Mouse (Mus musculus): ENCODE results near the gene Calm5. TPM values are rescaled to one million over a fixed set of nuclear protein-coding genes. Genes with fewer than 3 reads are reported as not detected.
"Not testable (repeated sequence)": the region's sequence is repeated elsewhere in the genome, so short reads cannot be mapped to it uniquely, and the experiment has no call there.

The Calm5 gene
- polyA plus RNA-seq, 1 experiment from 2014 or later, result not detected

GRCm38 (mm10) chr13:3831546-3831945, 22.4 kb upstream of the Calm5 start:
- no peaks in the 10 kb centered on the region for H3K9me3 ChIP-seq (replicated peaks; ENCODE audit: control insufficient read depth, low read length)
- H3K4me2 ChIP-seq (ENCODE audit: low read depth, low read length), result no peak overlapping the region
- H3K4me1 ChIP-seq (ENCODE audit: control insufficient read depth, insufficient read depth, low read length), result no peaks in the 10 kb centered on the region
- ATAC-seq (ENCODE audit: insufficient read depth, low FRiP score), result peak; percentile 64; the same call in 1 of the 2 replicates
- no peaks in the 10 kb centered on the region for H3K36me3 ChIP-seq (ENCODE audit: control insufficient read depth, insufficient read depth, low read length)
- no peak overlapping the region for H3K4me3 ChIP-seq (replicated peaks; ENCODE audit: low read length)
- no peaks in the 10 kb centered on the region for H3K27me3 ChIP-seq (ENCODE audit: control insufficient read depth, insufficient read depth, low read length)
- peak overlapping the region; percentile 84 for H3K27ac ChIP-seq (ENCODE audit: low read length)
- H3K9ac ChIP-seq (ENCODE audit: low read length), result no peak overlapping the region
- 66% methylated on average over 5 of the region's 5 CpGs for WGBS

DNA sequence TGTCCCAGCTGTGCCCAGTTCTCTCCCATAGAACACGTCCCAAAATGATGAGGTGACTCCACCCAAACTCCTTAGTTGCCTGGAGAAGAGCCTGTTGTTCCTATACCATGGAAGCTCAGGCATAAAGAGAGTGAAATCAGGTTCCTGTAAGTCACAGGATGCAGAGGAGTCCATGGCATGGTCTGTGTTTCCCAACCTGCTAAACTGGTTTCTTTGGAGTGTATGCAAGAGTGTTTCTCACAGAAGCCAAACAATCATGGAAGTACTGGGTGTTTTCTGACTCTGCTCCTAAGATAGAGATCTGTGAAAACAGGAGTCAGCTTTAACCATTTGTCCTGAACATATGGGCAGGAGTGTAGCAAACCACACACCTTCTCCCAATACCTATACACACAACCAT, 22.0 kb upstream of the Calm5 start:
- Histone ChIP-seq H3K4me1 (ENCODE audit: control insufficient read depth, insufficient read depth, low read length) (no peaks in the 10 kb centered on the region), H3K9ac (ENCODE audit: low read length) (no peak overlapping the region), H3K36me3 (ENCODE audit: control insufficient read depth, insufficient read depth, low read length) (no peaks in the 10 kb centered on the region), H3K4me3 (replicated peaks; ENCODE audit: low read length) (no peak overlapping the region), H3K27ac (ENCODE audit: low read length) (peak overlapping the region; percentile 84), H3K9me3 (replicated peaks; ENCODE audit: control insufficient read depth, low read length) (no peaks in the 10 kb centered on the region), H3K4me2 (ENCODE audit: low read depth, low read length) (no peak overlapping the region), H3K27me3 (ENCODE audit: control insufficient read depth, insufficient read depth, low read length) (no peaks in the 10 kb centered on the region)
- 72% methylated on average over 1 of the region's 1 CpGs for WGBS
- peak; percentile 74; the same call in 1 of the 2 replicates for ATAC-seq (ENCODE audit: insufficient read depth, low FRiP score)

GRCm38 (mm10) chr13:3832450-3832849, 21.5 kb upstream of the Calm5 start:
- Histone ChIP-seq H3K9me3 (replicated peaks; ENCODE audit: control insufficient read depth, low read length) (no peaks in the 10 kb centered on the region), H3K4me3 (replicated peaks; ENCODE audit: low read length) (no peak overlapping the region), H3K27ac (ENCODE audit: low read length) (peak overlapping the region; percentile 84), H3K4me2 (ENCODE audit: low read depth, low read length) (no peak overlapping the region), H3K4me1 (ENCODE audit: control insufficient read depth, insufficient read depth, low read length) (no peaks in the 10 kb centered on the region), H3K27me3 (ENCODE audit: control insufficient read depth, insufficient read depth, low read length) (no peaks in the 10 kb centered on the region), H3K9ac (ENCODE audit: low read length) (no peak overlapping the region), H3K36me3 (ENCODE audit: control insufficient read depth, insufficient read depth, low read length) (no peaks in the 10 kb centered on the region)
- 28% methylated on average over 2 of the region's 2 CpGs for WGBS
- ATAC-seq (ENCODE audit: insufficient read depth, low FRiP score), result no peak

- not testable (repeated sequence) for ATAC-seq (ENCODE audit: insufficient read depth, low FRiP score); H3K4me3 ChIP-seq (replicated peaks; ENCODE audit: low read length); H3K27me3 ChIP-seq (ENCODE audit: control insufficient read depth, insufficient read depth, low read length); H3K4me2 ChIP-seq (ENCODE audit: low read depth, low read length); H3K36me3 ChIP-seq (ENCODE audit: control insufficient read depth, insufficient read depth, low read length); H3K9me3 ChIP-seq (replicated peaks; ENCODE audit: control insufficient read depth, low read length); H3K4me1 ChIP-seq (ENCODE audit: control insufficient read depth, insufficient read depth, low read length); H3K27ac ChIP-seq (ENCODE audit: low read length); H3K9ac ChIP-seq (ENCODE audit: low read length)
Measured at GRCm38 (mm10) chr13:3833644-3834043, 20.3 kb upstream of the Calm5 start.

DNA sequence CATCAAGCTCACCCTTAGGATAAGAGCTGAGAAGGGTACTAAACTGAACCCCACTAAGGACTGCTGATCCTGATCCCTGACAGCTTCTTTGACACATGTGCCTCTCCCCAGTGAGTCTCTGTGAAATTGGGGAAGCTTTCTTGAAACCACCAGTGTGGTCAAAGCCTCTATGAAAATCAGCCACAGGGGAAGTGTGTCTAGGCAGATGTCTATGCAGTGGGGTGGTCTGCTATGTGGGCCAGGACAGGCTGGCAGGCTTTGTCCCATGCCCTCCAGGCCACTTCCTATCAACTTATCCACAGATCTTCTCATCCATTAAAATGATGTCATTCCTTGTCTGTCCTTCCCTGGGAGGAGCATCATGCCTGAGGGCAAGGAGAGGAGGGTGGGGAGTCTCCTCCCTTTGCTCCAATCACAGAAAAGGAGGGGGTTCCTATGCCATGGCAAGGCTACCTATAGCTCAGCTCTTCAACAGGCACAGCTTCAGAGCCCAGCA, 16.6 kb upstream of the Calm5 start, which contains the start of gene Calm4:
Gene Calm4, plus strand, starts transcription at position 446 of the 496 bp plus-strand sequence.
- H3K36me3 ChIP-seq (ENCODE audit: control insufficient read depth, insufficient read depth, low read length); H3K9ac ChIP-seq (ENCODE audit: low read length); H3K9me3 ChIP-seq (replicated peaks; ENCODE audit: control insufficient read depth, low read length); H3K4me1 ChIP-seq (ENCODE audit: control insufficient read depth, insufficient read depth, low read length); H3K4me2 ChIP-seq (ENCODE audit: low read depth, low read length); H3K4me3 ChIP-seq (replicated peaks; ENCODE audit: low read length); H3K27me3 ChIP-seq (ENCODE audit: control insufficient read depth, insufficient read depth, low read length); ATAC-seq (ENCODE audit: insufficient read depth, low FRiP score); H3K27ac ChIP-seq (ENCODE audit: low read length): not testable (repeated sequence)

GRCm38 (mm10) chr13:3840662-3841061, 13.3 kb upstream of the Calm5 start:
- H3K9ac ChIP-seq (ENCODE audit: low read length); H3K27ac ChIP-seq (ENCODE audit: low read length); ATAC-seq (ENCODE audit: insufficient read depth, low FRiP score); H3K4me1 ChIP-seq (ENCODE audit: control insufficient read depth, insufficient read depth, low read length); H3K27me3 ChIP-seq (ENCODE audit: control insufficient read depth, insufficient read depth, low read length); H3K9me3 ChIP-seq (replicated peaks; ENCODE audit: control insufficient read depth, low read length); H3K36me3 ChIP-seq (ENCODE audit: control insufficient read depth, insufficient read depth, low read length); H3K4me3 ChIP-seq (replicated peaks; ENCODE audit: low read length); H3K4me2 ChIP-seq (ENCODE audit: low read depth, low read length): not testable (repeated sequence)

GRCm38 (mm10) chr13:3850330-3850729, 3.6 kb upstream of the Calm5 start:
- no peak overlapping the region for H3K4me2 ChIP-seq (ENCODE audit: low read depth, low read length)
- no peaks in the 10 kb centered on the region for H3K36me3 ChIP-seq (ENCODE audit: control insufficient read depth, insufficient read depth, low read length)
- no peak for ATAC-seq (ENCODE audit: insufficient read depth, low FRiP score)
- H3K9me3 ChIP-seq (replicated peaks; ENCODE audit: control insufficient read depth, low read length), result no peaks in the 10 kb centered on the region
- no peak overlapping the region for H3K4me3 ChIP-seq (replicated peaks; ENCODE audit: low read length)
- H3K27me3 ChIP-seq (ENCODE audit: control insufficient read depth, insufficient read depth, low read length), result no peaks in the 10 kb centered on the region
- no peaks in the 10 kb centered on the region for H3K4me1 ChIP-seq (ENCODE audit: control insufficient read depth, insufficient read depth, low read length)
- WGBS, result 65% methylated on average over 1 of the region's 1 CpGs
- H3K27ac ChIP-seq (ENCODE audit: low read length), result no peak overlapping the region
- H3K9ac ChIP-seq (ENCODE audit: low read length), result no peak overlapping the region

GRCm38 (mm10) chr13:3854856-3855255, 883 bp downstream of the Calm5 start:
- WGBS, result 83% methylated on average over 2 of the region's 2 CpGs
- ATAC-seq (ENCODE audit: insufficient read depth, low FRiP score), result no peak
- Histone ChIP-seq H3K4me3 (replicated peaks; ENCODE audit: low read length) (no peak overlapping the region), H3K27ac (ENCODE audit: low read length) (no peak overlapping the region), H3K4me2 (ENCODE audit: low read depth, low read length) (no peak overlapping the region), H3K9ac (ENCODE audit: low read length) (no peak overlapping the region), H3K36me3 (ENCODE audit: control insufficient read depth, insufficient read depth, low read length) (no peaks in the 10 kb centered on the region), H3K27me3 (ENCODE audit: control insufficient read depth, insufficient read depth, low read length) (no peaks in the 10 kb centered on the region), H3K9me3 (replicated peaks; ENCODE audit: control insufficient read depth, low read length) (no peaks in the 10 kb centered on the region), H3K4me1 (ENCODE audit: control insufficient read depth, insufficient read depth, low read length) (no peaks in the 10 kb centered on the region)

- H3K9ac ChIP-seq (ENCODE audit: low read length), result no peak overlapping the region
- H3K36me3 ChIP-seq (ENCODE audit: control insufficient read depth, insufficient read depth, low read length), result no peaks in the 10 kb centered on the region
- no peak overlapping the region for H3K27ac ChIP-seq (ENCODE audit: low read length)
- ATAC-seq (ENCODE audit: insufficient read depth, low FRiP score), result no peak
- no peak overlapping the region for H3K4me2 ChIP-seq (ENCODE audit: low read depth, low read length)
- H3K9me3 ChIP-seq (replicated peaks; ENCODE audit: control insufficient read depth, low read length), result no peaks in the 10 kb centered on the region
- no peaks in the 10 kb centered on the region for H3K4me1 ChIP-seq (ENCODE audit: control insufficient read depth, insufficient read depth, low read length)
- no peak overlapping the region for H3K4me3 ChIP-seq (replicated peaks; ENCODE audit: low read length)
- WGBS, result 81% methylated on average over 1 of the region's 1 CpGs
- no peaks in the 10 kb centered on the region for H3K27me3 ChIP-seq (ENCODE audit: control insufficient read depth, insufficient read depth, low read length)
Measured at GRCm38 (mm10) chr13:3856252-3856651, 2.3 kb downstream of the Calm5 start.

DNA sequence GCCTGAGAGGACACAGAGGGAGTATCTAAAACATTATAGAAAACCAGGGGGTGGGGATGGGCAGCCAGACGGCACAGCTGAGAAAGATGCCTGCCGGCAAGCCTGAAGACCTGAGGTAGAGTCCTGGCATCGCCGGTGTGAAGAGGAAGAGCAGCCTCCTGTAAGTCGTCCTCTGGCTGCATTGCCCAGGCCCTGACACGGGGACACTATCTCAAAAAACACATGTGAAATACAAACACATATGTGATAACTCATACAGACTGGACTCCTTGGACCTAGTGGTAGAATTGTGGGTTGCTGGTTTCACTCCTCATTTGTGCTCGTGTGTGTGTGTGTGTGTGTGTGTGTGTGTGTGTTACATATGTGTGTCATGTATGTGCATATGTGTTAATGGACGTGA, 7.3 kb downstream of the Calm5 start:
- Histone ChIP-seq H3K27ac (ENCODE audit: low read length) (no peak overlapping the region), H3K36me3 (ENCODE audit: control insufficient read depth, insufficient read depth, low read length) (no peaks in the 10 kb centered on the region), H3K9ac (ENCODE audit: low read length) (no peak overlapping the region), H3K4me1 (ENCODE audit: control insufficient read depth, insufficient read depth, low read length) (peaks cover 7% of the 10 kb centered on the region), H3K4me2 (ENCODE audit: low read depth, low read length) (no peak overlapping the region), H3K9me3 (replicated peaks; ENCODE audit: control insufficient read depth, low read length) (no peaks in the 10 kb centered on the region), H3K4me3 (replicated peaks; ENCODE audit: low read length) (no peak overlapping the region), H3K27me3 (ENCODE audit: control insufficient read depth, insufficient read depth, low read length) (no peaks in the 10 kb centered on the region)
- no peak for ATAC-seq (ENCODE audit: insufficient read depth, low FRiP score)
- WGBS, result 83% methylated on average over 8 of the region's 8 CpGs
